Mouse (Mus musculus): Measurements from ENCODE around the gene Ppp6r2. TPM values are rescaled to one million over a fixed set of nuclear protein-coding genes. Genes with fewer than 3 reads are reported as not detected.

Ppp6r2 gene
- total RNA-seq, 2 experiments from 2014 or later: 5.8 to 10.5 TPM

DNA sequence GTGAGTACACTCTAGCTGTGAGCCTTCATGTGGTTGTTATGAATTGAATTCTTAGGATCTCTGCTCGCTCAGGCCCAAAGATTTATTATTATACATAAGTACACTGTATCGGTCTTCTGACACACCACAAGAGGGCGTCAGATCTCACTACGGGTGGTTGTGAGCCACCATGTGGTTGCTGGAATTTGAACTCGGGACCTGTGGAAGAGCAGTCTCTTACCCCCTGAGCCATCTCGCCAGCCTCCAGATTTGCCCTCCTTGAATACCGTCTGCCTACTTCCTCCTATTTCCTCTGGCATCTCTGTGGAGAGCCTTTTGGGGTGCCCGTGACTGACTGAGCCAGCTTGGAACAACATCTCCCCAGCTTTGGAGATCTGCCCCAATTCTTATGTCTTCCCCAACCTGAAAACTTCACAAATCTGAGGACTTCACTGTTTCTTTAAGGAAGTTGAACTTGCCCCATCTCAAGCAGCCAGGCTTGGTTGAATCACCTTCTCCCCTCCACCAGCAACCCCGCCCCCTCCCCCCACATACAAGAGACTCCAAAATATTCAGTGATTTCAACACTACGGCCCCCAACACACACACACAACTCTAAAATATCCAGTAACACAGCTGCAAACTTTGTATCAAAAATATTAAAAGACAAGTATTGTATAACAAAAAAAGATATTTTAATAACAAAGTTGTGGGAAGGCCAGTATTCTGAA lies 29.6 kb upstream of the Ppp6r2 start:
- ATAC-seq (replicated peaks; ENCODE audit: poor library complexity, severe bottlenecking): no peak

DNA sequence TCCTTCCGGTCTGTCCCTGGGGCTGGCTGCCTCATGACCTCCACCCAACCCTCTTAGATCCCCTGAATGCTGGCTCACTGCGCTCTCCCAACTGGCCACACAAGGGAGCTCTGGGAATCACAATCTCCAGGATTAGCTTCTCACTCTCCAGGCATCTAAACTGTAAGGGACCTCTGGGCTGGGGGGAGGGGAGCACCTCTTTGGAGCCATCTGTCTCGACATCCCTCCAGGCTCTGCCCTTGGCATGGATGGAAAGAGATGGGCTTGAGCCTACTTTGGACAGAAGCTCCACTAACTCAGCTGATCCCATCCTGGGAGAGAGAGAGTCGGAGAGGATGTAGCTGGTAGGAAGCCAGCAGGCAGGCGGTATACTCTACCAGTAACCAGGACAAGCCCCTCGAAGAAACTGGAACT lies 29.0 kb upstream of the Ppp6r2 start:
- no peak for ATAC-seq (replicated peaks; ENCODE audit: poor library complexity, severe bottlenecking)

DNA sequence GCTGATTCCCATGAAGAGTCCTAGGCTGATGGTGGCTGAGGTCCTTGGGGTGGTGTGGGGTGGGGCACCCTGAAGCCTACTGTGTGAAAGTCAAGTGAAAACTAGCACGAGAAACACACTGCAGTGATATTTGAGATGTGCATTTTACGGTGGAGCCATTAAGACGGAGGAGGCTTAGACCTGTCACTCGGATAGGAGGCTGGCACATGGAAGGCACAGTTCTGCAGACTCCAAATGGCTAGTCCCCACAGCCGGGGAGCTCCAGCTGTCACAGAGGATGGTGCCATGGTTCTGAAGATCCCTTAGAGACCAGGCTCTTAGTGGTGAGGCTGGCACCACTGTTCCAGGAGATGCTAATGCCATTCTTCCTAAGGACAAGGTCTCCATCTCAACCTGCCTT lies 28.5 kb upstream of the Ppp6r2 start:
- no peak for ATAC-seq (replicated peaks; ENCODE audit: poor library complexity, severe bottlenecking)

DNA sequence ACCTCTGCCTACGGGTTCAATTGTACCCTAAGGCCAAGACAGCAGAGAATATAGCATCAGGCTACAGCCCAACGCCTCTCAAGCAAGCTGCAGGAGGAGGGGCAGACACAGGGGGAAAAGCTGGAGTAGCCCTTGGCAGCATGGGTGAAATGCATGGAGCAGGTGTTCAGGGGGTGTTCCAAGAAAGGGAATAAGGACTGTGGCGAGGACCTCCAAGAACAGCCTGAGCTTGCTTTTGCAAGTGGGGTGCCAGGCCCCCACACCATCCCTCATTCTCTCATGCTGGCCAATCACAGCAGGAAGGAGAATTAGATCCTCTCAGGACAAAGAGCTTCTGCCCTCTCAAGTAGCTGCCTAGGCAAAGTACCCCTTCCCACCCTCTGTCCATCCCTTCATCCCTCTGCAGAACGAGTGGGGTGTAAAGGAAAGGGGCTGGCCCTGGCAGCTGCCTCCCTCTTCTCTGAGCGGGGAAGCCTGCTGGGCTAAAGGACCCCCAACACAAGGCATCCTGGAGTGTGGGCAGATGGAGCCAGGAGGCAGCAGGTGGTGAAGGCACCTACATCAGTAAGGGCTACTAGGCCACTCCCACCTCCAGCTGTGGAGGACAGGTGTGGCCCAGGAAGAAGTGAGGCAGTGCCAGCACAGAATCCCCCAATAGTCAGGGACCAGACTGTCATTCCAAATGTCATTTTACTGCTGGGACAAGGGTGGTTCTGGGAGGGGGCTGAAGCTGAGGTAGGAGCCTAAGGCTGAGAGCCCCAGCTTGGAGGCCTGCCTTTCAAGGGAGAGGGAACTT lies 27.0 kb upstream of the Ppp6r2 start:
- ATAC-seq (replicated peaks; ENCODE audit: poor library complexity, severe bottlenecking): no peak

DNA sequence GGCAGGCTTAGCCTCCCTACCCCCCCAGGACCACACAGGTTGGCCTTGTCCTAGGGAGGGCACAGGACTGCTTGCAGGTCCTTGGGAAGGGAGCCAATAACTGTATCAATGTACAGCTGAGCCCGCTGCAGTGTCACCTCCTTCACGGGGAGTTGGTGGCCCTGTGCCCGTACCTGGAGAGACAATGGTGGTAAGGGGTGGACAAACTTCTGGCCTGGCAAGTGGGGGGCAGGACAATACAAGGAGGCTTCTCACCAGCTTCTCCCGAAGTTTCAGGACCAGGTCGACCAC lies 26.5 kb upstream of the Ppp6r2 start:
- no peak for ATAC-seq (replicated peaks; ENCODE audit: poor library complexity, severe bottlenecking)

DNA sequence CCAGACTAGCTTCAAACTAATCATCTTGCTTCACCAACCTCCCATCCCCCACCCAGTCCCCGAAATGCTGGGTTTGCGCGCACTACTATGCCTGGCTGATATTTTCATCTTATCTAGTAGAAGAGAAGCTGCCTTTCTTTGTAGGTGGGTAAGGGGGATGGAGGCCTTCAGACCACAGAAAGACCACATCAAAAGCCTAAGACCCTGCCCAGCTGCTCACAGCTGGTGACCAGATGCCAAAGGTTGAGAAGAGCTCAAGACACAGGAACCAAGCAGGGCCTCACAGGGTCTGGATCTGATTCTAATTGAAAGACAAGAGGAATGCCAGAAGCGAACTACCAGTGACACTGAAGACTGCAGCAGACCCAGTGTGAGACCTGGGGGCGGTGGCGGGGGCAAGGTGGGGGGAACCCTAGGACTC lies 16.1 kb upstream of the Ppp6r2 start:
- no peak for ATAC-seq (replicated peaks; ENCODE audit: poor library complexity, severe bottlenecking)

DNA sequence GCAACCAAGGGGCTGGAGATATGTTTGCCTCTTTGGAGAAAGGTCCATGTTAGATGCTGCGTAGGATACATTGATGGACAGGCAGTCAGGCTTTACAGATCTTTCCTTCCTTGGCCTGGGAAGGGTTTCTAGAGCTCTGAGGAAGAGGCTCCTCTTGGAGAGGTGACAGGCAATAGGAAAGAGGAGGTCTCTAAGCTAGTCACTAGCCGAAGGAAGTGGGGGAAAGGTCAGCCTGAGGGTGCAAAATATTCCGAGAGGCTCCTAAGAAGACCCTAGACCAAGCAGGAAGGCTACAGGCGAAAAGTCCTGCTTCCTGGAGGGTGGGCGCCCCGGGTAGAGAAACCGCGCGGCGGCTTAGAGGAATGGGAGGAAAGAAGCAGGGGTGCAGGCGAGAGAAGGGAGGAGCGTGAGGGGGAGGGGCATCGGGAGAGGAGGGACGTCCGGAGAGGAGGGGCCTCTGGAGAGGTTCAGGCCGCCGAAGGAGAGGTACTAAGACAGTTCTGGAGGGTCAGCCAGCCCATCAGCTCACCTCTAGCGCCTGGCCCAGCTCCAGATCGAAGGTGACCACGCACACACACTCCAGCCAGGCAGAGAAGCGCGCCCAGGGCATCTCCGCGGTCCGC lies 15.6 kb upstream of the Ppp6r2 start:
- peak; percentile 86 for ATAC-seq (replicated peaks; ENCODE audit: poor library complexity, severe bottlenecking)

DNA sequence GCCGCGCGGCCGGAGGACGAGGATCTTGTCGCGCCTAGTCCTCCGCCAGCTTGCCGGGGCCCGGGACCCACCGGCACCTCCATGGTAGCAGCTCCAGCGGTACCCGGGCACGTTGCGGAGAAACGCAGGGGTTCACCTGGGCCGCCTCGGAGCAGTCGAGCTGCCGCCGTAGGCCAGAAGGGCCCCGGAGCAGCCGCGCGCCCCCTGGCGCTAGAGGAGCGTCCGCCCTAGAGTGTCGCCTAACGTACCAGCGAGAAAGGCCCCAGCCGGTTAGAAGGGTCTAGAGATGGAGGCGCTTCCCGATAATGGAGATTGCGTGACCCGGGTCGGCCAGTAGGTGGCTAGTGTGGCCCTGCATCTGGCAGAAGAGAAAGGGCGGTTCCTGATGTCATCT lies 15.0 kb upstream of the Ppp6r2 start, which contains the start of gene Dennd6b:
Gene Dennd6b, minus strand, starts transcription at position 184 of the 394 bp plus-strand sequence.
- peak; percentile 97 for ATAC-seq (replicated peaks; ENCODE audit: poor library complexity, severe bottlenecking)

DNA sequence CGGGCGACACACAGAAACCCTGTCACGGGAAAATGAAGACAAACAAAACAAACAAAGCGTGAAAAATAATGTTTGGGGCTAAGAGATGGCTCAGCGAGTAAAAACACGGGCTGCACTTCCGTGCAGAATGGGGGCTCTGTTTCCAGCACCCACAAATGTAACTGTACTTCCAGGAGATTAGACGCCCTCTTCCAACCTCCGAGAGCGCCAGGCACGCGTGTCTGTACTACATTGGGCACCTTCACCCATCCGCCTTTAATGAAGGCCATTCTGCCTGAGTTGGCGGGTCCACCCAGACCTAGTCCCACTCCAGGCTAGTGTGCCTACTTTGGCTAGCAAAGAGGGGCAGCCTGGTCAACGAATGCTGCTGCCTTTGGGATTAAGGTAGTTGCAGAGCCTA lies 14.3 kb upstream of the Ppp6r2 start:
- no peak for ATAC-seq (replicated peaks; ENCODE audit: poor library complexity, severe bottlenecking)

DNA sequence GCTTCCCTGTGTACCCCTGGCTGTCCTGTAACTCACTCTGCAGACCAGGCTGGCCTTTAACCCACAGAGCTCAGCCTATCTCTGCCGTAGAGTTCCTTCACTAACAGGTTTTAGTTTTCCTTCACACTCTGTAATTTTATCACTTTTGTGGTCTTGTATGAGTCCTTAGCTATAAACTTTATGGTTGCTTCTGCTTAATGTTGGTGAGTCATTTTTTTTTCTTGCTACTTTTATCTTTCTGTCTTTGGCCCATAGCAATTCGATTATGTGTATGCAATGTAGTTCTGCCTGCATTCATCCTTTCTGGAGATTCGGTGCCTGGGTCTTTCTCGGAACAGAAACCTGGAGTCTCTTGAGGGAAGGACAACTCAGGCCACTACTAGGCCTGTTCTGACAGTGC lies 3.9 kb upstream of the Ppp6r2 start:
- ATAC-seq (replicated peaks; ENCODE audit: poor library complexity, severe bottlenecking): no peak

DNA sequence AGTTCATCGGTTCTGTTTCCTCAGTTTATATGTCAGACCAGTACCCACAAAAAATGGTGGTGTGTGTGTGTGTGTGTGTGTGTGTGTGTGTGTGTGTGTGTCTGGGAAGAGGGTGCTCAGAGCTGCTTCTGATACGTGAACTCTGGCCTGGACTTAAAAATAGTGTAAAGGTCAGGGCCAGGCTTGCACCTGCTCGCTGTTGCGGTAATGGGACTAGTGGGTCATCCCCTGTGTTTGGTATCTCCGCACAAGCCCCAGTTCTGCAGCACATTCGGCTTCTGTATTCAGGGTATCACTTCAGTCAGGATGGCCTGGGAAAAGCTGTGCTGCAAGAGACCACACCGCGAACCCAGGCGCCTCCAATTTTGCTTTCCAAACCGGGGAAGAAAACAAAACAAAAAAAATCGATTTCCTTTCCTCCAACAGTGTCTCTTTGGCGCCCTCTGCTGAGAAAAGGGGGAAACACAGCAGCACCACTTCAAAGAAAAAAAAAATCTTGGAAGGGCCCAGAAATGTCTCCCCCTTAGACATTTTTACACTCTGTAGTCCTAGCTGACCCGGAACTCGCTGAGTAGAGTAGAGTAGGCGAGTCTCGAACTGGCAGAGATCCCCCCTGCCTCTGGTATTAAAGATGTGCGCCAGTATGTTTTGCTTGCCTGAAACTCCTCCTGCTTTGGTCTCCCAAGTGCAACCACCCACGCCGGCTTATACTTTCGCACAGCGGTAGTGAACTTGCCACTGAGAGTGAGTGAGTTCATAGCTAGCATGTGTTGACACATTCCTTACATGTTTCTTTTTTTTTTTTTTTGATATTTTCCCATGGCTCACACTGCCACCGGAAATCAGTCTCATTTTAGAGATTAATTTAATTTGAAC lies 1.2 kb upstream of the Ppp6r2 start:
- peak; percentile 61 for ATAC-seq (replicated peaks; ENCODE audit: poor library complexity, severe bottlenecking)

DNA sequence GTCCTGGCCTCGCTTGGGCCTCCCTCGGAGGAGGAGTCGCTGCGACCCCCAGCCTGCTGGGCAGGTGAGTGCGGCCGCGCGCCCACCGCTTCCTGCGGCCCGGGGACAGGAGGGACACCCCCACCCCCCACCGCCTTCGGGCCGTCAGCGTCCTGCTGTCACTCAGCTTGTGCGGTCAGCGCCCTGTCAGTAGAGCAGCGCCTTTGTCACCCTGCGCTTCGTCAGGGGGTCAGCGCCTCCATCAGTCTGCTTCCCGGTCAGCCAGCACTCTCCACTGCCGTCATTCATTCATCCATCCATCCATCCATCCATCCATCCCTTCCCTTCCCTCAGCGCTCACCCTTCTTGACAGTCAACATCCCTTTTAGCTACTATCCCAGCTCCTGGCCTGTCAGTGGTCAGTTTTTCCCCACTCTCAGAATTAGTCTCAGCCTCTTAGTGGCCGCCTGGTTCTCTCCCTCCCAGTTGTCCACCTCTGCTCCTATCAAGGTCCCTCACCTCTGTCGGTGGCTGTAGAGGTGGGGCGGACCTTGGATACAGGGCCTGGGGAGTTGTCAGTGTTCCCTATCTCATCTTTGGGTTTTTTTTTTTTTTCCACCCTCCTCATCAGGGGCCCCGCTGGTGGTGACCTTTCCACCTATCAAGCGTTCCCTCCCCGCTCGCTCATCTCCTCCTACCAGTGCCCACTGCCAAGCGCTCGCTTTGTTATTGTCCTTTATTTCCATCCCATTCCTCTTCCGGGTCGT lies 536 bp downstream of the Ppp6r2 start:
- peak; percentile 23 for ATAC-seq (replicated peaks; ENCODE audit: poor library complexity, severe bottlenecking)

DNA sequence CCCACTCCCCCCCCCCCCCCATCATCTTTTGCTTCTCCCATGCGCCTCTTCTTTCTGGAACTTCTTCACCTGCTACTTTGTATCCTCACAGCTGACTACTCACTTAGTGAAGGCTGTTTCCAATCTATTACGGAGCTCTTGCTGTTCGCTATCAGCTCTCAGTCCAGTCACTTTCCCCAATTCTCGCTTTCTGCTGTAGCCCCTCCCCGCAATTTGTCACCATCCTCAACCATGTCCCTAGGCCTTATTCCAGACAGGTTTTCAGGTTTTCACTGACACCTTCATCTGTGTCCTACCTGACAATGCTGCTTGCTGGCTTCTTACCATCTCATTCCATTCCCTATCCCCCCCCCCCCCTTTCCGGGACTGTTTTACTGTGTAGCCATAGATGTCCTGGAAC lies 1.1 kb downstream of the Ppp6r2 start:
- ATAC-seq (replicated peaks; ENCODE audit: poor library complexity, severe bottlenecking): no peak

DNA sequence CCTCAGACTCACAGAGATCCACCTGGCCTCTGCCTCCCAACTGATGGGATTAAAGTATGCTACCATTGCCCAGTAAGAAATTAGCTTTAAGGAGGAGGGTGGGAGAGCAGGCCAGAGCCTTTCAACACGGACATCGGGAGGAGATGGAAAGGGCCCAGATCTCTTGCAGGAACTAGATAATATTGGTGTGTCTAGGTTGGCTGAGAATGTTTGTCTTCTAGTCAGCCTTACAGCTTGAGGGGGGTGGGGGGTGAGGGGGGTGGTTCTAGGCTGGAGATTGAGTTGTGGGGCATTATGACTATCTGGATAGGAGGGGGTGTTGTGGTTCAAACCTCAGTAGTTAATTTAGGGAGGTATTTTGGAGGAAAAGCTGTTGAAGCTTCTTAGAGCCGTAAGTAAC lies 2.2 kb downstream of the Ppp6r2 start:
- ATAC-seq (replicated peaks; ENCODE audit: poor library complexity, severe bottlenecking): no peak

DNA sequence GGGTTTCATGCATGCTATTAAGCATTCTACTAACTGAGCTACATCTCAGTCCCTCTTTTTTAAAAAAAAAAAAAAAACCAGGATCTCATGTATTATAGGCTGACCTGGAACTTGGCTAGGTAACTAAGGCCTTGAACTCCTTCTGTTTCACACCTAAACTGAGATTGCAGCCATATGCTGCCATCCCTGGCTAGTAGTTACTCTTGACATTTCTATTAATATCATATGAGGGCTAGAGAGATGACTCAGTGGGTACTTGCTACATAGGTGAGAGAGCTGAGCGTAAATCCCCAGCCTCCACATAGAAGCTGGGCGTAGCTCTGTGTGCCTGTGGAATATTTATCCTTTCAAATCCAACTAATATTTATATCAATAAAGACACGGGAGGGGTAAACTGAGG lies 3.6 kb downstream of the Ppp6r2 start:
- no peak for ATAC-seq (replicated peaks; ENCODE audit: poor library complexity, severe bottlenecking)

DNA sequence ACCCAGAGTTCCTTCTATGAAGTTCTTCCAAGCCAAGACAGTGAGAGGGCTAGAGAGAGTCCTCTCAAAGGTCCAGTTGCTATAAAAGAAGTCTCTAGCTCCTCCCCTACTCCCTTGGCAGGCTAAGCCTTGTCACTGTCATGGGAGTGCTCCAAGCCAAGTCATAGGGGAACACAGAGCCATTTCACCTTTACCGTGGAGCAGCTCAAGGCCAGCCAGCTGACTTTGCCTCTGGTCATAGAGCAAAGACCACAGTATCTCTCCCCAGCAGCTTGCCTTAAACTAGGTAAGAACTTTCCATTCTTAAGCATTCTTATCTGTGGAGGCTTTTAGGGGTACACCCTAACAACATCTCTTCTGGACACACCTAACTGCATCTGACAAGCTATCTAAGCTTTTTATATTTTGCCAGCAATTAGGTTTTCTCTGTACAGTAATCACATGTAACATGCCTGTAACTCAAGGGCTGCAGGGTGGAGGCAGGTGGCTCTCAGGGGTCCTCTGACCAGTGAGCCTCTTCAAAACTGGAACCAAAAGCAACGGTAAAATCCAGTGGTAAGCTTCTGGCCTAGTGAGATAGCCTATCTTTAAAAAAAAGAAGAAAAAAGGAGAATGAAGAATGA lies 4.4 kb downstream of the Ppp6r2 start:
- no peak for ATAC-seq (replicated peaks; ENCODE audit: poor library complexity, severe bottlenecking)

DNA sequence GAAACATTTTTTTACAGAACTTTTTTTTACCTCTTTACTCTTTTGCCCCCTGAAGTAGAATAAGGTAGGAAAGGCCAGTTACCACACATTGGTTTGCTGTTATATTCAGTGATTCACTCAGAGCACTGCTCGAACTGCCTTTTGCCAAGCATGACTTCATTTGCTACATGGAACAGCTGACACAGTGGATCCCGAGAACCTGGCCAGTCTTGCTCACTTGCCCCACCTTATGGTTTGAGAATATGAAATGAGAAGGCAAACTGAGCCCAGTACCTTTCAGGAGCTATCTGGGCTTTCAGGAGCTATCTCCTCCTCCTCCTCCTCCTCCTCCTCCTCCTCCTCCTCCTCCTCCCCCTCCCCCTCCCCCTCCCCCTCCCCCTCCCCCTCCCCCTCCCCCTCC lies 22.2 kb downstream of the Ppp6r2 start:
- ATAC-seq (replicated peaks; ENCODE audit: poor library complexity, severe bottlenecking): no peak

DNA sequence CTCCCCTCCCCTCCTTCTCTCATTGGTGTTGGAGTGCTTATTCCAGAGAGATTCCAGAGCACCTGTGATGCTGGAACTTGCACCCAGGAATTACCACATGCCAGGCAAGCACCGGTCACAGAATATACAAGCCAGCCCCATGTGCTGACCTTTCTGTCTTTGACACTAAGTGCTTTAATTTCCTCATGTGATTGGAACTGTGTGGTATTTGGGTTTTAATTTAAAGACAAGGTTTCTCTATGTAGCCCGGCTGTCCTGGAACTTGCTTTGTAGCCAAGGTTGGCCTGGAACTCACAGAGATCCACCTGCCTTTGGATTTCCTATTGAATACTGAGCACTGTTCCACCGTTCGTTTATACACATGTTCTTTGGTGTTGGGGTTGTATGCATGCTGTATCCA lies 22.7 kb downstream of the Ppp6r2 start:
- ATAC-seq (replicated peaks; ENCODE audit: poor library complexity, severe bottlenecking): no peak

DNA sequence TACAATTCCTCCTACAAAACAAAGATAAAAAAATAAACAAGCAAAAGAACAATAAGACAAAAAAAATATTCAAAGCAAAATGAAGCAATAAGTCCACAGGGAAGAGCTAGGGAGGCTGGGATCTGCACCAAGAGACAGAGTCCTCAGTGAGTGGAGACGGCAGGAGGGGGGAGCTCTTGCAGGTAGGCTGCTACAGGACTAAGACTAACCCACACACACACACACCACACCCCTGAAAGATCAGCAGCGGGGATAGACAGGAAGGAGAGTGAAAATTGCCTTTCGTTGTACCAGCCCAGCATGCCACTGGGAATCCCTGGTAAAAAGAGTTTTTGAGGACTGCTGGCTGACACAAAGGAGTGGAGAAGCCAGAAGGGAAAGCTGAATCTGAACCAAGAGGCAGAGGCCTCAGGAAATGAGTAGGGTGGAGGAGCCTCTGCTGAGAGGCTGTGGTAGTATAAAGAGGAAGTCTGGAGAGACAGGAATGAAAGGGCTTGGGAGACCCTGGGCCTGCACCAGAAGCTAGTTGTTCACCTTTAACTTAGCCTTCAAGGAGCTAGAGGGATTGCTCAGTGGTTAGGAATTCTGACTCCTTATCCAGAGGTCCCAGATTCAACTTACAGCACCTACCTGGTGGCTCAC lies 28.5 kb downstream of the Ppp6r2 start:
- peak; percentile 95 for ATAC-seq (replicated peaks; ENCODE audit: poor library complexity, severe bottlenecking)

Data from granulocyte monocyte progenitor cell, adult 5-6 weeks (primary cell).